Mouse (Mus musculus): Measurements from ENCODE around the gene Olfr815.

DNA sequence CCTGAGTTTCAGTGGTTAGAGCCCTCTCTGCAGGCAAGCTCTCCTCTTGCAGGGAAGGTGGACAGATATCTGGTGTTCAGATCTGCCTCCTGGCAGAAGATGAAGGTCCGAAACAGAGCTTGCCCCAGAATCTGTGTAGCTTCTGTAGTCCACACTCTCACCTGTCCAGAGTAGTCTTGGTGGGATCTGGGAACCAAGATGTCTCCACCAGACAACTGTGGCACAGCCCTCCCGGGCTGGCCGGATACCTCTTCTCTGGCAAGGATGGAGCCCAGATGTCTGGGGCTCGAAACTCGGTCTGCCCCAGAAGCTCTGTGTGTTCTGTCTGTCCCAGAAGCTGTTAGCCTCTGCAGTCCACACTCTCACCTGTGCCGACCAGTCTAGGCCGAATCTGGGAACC, 19.7 kb downstream of the Olfr815 start:
- TF ChIP-seq CTCF (IDR thresholded peaks at IDR 0.05; ENCODE audit: low read depth) (no peak), EP300 (IDR thresholded peaks at IDR 0.05; ENCODE audit: low read depth) (no peak)

All from liver, embryonic 14.5 days (tissue).